Mouse (Mus musculus): ENCODE data around the gene Rad51b. TPM values are rescaled to one million over a fixed set of nuclear protein-coding genes. Genes with fewer than 3 reads are reported as not detected.

The Rad51b gene
- 5.1 and 6.6 TPM in 2 replicates for polyA plus RNA-seq (2016; fragmentation: Nextera tagmentation; extraction: Ambion mirVana)

GRCm38 (mm10) chr12:79297121-79297576 lies at the start of gene Rad51b:
Rad51b (plus strand) TSS chr12:79297282.
- Histone ChIP-seq H3K4me1 (peaks cover 8% of the 10 kb centered on the region), H3K4me3 (peak within 1 kb of the TSS; percentile 73), H3K27me3 (ENCODE audit: insufficient read depth, poor library complexity, severe bottlenecking) (no peaks in the 10 kb centered on the region), H3K36me3 (peaks cover 4% of the 10 kb centered on the region; the same call in 1 of the 2 replicates), H3K27ac (peak within 1 kb of the TSS; percentile 89), H3K9me3 (no peaks in the 10 kb centered on the region)
- DNase-seq (ENCODE audit: low spot score) = peak; percentile 95
- WGBS = under 1% methylated on average over 21 of the region's 21 CpGs

GRCm38 (mm10) chr12:79248110-79248509 lies 49.0 kb upstream of the Rad51b start:
- Histone ChIP-seq H3K4me1 (no peaks in the 10 kb centered on the region), H3K9me3 (no peaks in the 10 kb centered on the region), H3K27me3 (ENCODE audit: insufficient read depth, poor library complexity, severe bottlenecking) (no peaks in the 10 kb centered on the region), H3K27ac (no peak overlapping the region), H3K36me3 (peaks cover 94% of the 10 kb centered on the region), H3K4me3 (no peak overlapping the region)
- 90% methylated on average over 3 of the region's 3 CpGs for WGBS
- no peak for DNase-seq (ENCODE audit: low spot score)

- Histone ChIP-seq H3K9me3 (no peaks in the 10 kb centered on the region), H3K36me3 (peaks cover 76% of the 10 kb centered on the region), H3K27ac (no peak overlapping the region), H3K27me3 (ENCODE audit: insufficient read depth, poor library complexity, severe bottlenecking) (no peaks in the 10 kb centered on the region), H3K4me3 (no peak overlapping the region), H3K4me1 (no peaks in the 10 kb centered on the region)
- 90% methylated on average over 9 of the region's 9 CpGs for WGBS
- DNase-seq (ENCODE audit: low spot score) = no peak
Observed at GRCm38 (mm10) chr12:79253294-79254053, 43.6 kb upstream of the Rad51b start.

GRCm38 (mm10) chr12:79254975-79255374 lies 42.1 kb upstream of the Rad51b start:
- peaks cover 69% of the 10 kb centered on the region for H3K36me3 ChIP-seq
- no peaks in the 10 kb centered on the region for H3K4me1 ChIP-seq
- no peaks in the 10 kb centered on the region for H3K27me3 ChIP-seq (ENCODE audit: insufficient read depth, poor library complexity, severe bottlenecking)
- DNase-seq (ENCODE audit: low spot score) = no peak
- 94% methylated on average over 10 of the region's 10 CpGs for WGBS
- no peaks in the 10 kb centered on the region for H3K9me3 ChIP-seq
- H3K27ac ChIP-seq = no peak overlapping the region
- H3K4me3 ChIP-seq = no peak overlapping the region

GRCm38 (mm10) chr12:79260154-79260553 lies 36.9 kb upstream of the Rad51b start:
- H3K27ac ChIP-seq = no peak overlapping the region
- 93% methylated on average over 2 of the region's 2 CpGs for WGBS
- H3K27me3 ChIP-seq (ENCODE audit: insufficient read depth, poor library complexity, severe bottlenecking) = no peaks in the 10 kb centered on the region
- no peak overlapping the region for H3K4me3 ChIP-seq
- DNase-seq (ENCODE audit: low spot score) = no peak
- peaks cover 71% of the 10 kb centered on the region for H3K36me3 ChIP-seq
- H3K4me1 ChIP-seq = no peaks in the 10 kb centered on the region
- no peaks in the 10 kb centered on the region for H3K9me3 ChIP-seq

GRCm38 (mm10) chr12:79261035-79261434 lies 36.0 kb upstream of the Rad51b start:
- 56% methylated on average over 5 of the region's 5 CpGs for WGBS
- Histone ChIP-seq H3K9me3 (no peaks in the 10 kb centered on the region), H3K36me3 (peaks cover 75% of the 10 kb centered on the region), H3K27ac (no peak overlapping the region), H3K4me1 (no peaks in the 10 kb centered on the region), H3K4me3 (no peak overlapping the region), H3K27me3 (ENCODE audit: insufficient read depth, poor library complexity, severe bottlenecking) (no peaks in the 10 kb centered on the region)
- no peak for DNase-seq (ENCODE audit: low spot score)

- Histone ChIP-seq H3K36me3 (peaks cover 92% of the 10 kb centered on the region), H3K4me1 (no peaks in the 10 kb centered on the region), H3K27ac (no peak overlapping the region), H3K27me3 (ENCODE audit: insufficient read depth, poor library complexity, severe bottlenecking) (no peaks in the 10 kb centered on the region), H3K4me3 (no peak overlapping the region), H3K9me3 (no peaks in the 10 kb centered on the region)
- 85% methylated on average over 4 of the region's 4 CpGs for WGBS
- DNase-seq (ENCODE audit: low spot score) = no peak
Observed at GRCm38 (mm10) chr12:79272604-79273003, 24.5 kb upstream of the Rad51b start.

- Histone ChIP-seq H3K27me3 (ENCODE audit: insufficient read depth, poor library complexity, severe bottlenecking) (no peaks in the 10 kb centered on the region), H3K4me1 (no peaks in the 10 kb centered on the region), H3K4me3 (no peak overlapping the region), H3K9me3 (no peaks in the 10 kb centered on the region), H3K36me3 (peaks cover 92% of the 10 kb centered on the region), H3K27ac (no peak overlapping the region)
- WGBS = 89% methylated on average over 13 of the region's 13 CpGs
- no peak for DNase-seq (ENCODE audit: low spot score)
Observed at GRCm38 (mm10) chr12:79279513-79280115, 17.5 kb upstream of the Rad51b start.

- H3K4me1 ChIP-seq = no peaks in the 10 kb centered on the region
- no peak overlapping the region for H3K4me3 ChIP-seq
- no peak overlapping the region for H3K27ac ChIP-seq
- H3K27me3 ChIP-seq (ENCODE audit: insufficient read depth, poor library complexity, severe bottlenecking) = no peaks in the 10 kb centered on the region
- H3K36me3 ChIP-seq = peaks cover 97% of the 10 kb centered on the region
- WGBS = 86% methylated on average over 8 of the region's 8 CpGs
- no peaks in the 10 kb centered on the region for H3K9me3 ChIP-seq
- peak; percentile 64 for DNase-seq (ENCODE audit: low spot score)
Observed at GRCm38 (mm10) chr12:79282595-79282994, 14.5 kb upstream of the Rad51b start.

- no peak for DNase-seq (ENCODE audit: low spot score)
- Histone ChIP-seq H3K36me3 (peaks cover 17% of the 10 kb centered on the region), H3K9me3 (no peaks in the 10 kb centered on the region), H3K4me1 (peaks cover 8% of the 10 kb centered on the region), H3K4me3 (no peak overlapping the region), H3K27ac (no peak overlapping the region), H3K27me3 (ENCODE audit: insufficient read depth, poor library complexity, severe bottlenecking) (no peaks in the 10 kb centered on the region)
- whole genome bisulfite sequencing = 83% methylated on average over 6 of the region's 6 CpGs
Observed at GRCm38 (mm10) chr12:79292874-79293273, 4.2 kb upstream of the Rad51b start.

- Histone ChIP-seq H3K4me1 (peaks cover 8% of the 10 kb centered on the region), H3K4me3 (peak within 1 kb of the TSS; percentile 73), H3K27ac (peak within 1 kb of the TSS; percentile 89), H3K27me3 (ENCODE audit: insufficient read depth, poor library complexity, severe bottlenecking) (no peaks in the 10 kb centered on the region), H3K9me3 (no peaks in the 10 kb centered on the region), H3K36me3 (peaks cover 9% of the 10 kb centered on the region)
- under 1% methylated on average over 29 of the region's 29 CpGs for WGBS
- DNase-seq (ENCODE audit: low spot score) = peak; percentile 98
Observed at GRCm38 (mm10) chr12:79296126-79296816, 811 bp upstream of the Rad51b start, which contains the start of gene Zfyve26. Zfyve26 (minus strand) TSS chr12:79296304.

GRCm38 (mm10) chr12:79297884-79298636 lies 978 bp downstream of the Rad51b start:
- no peaks in the 10 kb centered on the region for H3K27me3 ChIP-seq (ENCODE audit: insufficient read depth, poor library complexity, severe bottlenecking)
- H3K4me3 ChIP-seq = peak overlapping the region; percentile 73
- H3K36me3 ChIP-seq = 0 out of 2 replicates have a peak, but pooled peaks cover 2% of the 10 kb centered on the region
- H3K4me1 ChIP-seq = peaks cover 8% of the 10 kb centered on the region
- DNase-seq (ENCODE audit: low spot score) = no peak
- peak overlapping the region; percentile 89; the same call in 1 of the 2 replicates for H3K27ac ChIP-seq
- H3K9me3 ChIP-seq = no peaks in the 10 kb centered on the region
- 16% methylated on average over 15 of the region's 15 CpGs for WGBS
